Mouse (Mus musculus) hindbrain, embryonic 14.5 days (tissue): ENCODE measurements at regions not wholly inside any gene's neighbourhood (a gene's known extent, or its start where the extent isn't known, plus 50 kb on each side); places are given as distances from the start of the nearest gene placed in this dataset.

ENCODE experiments used
- ATAC-seq: fragments of 200-750 bp; cut with Nextera tagmentation; 2 replicates; pipeline ENCODE4 v1.8.0; 2017; ENCODE audit warnings: moderate number of reproducible peaks, mild to moderate bottlenecking, moderate TSS enrichment, moderate library complexity; ENCODE audit not compliant: low FRiP score
- DNase-seq: peaks from one replicate; pipeline ENCODE4 v3.0.0-alpha.2; 2015; ENCODE audit warnings: low spot score
- H3K27ac ChIP-seq: fragments of 300-500 bp; sonication (generic); 2 replicates; pipeline ENCODE4 v1.5.1; 2014; ENCODE audit warnings: mild to moderate bottlenecking, moderate library complexity
- H3K27me3 ChIP-seq: fragments of 300-500 bp; sonication (generic); 2 replicates; pipeline ENCODE4 v1.6.1; 2014; ENCODE audit warnings: mild to moderate bottlenecking, low read length, mixed read lengths; ENCODE audit not compliant: control insufficient read depth, insufficient read depth
- H3K36me3 ChIP-seq: fragments of 300-500 bp; sonication (generic); replicated peaks from 2 replicates; pipeline ENCODE4 v1.6.1; 2014; ENCODE audit not compliant: control insufficient read depth, insufficient read depth
- H3K4me1 ChIP-seq: fragments of 300-500 bp; sonication (generic); replicated peaks from 2 replicates; pipeline ENCODE4 v1.6.1; 2014; ENCODE audit warnings: antibody characterized with exemption, low read length, mixed read lengths; ENCODE audit not compliant: control insufficient read depth, insufficient read depth
- H3K4me2 ChIP-seq: fragments of 300-500 bp; sonication (generic); replicated peaks from 2 replicates; pipeline ENCODE4 v1.6.1; 2014; ENCODE audit warnings: mild to moderate bottlenecking, moderate library complexity
- H3K4me3 ChIP-seq: fragments of 300-500 bp; sonication (generic); replicated peaks from 2 replicates; pipeline ENCODE4 v1.5.1; 2014; ENCODE audit warnings: mild to moderate bottlenecking, low read length
- H3K9ac ChIP-seq: fragments of 300-500 bp; sonication (generic); 2 replicates; pipeline ENCODE4 v1.6.1; 2014
- H3K9me3 ChIP-seq: fragments of 300-500 bp; sonication (generic); 2 replicates; pipeline ENCODE4 v1.6.1; 2016; ENCODE audit warnings: low read length; ENCODE audit not compliant: control insufficient read depth
- WGBS: fragments of 180-500 bp; shearing (Covaris S2); extraction: QIAGEN DNeasy Blood & Tissue Kit; methylation state at CpG from one replicate; pipeline ENCODE4 v1.1.7; 2014; 5-methylcytosine and 5-hydroxymethylcytosine counted together

DNA sequence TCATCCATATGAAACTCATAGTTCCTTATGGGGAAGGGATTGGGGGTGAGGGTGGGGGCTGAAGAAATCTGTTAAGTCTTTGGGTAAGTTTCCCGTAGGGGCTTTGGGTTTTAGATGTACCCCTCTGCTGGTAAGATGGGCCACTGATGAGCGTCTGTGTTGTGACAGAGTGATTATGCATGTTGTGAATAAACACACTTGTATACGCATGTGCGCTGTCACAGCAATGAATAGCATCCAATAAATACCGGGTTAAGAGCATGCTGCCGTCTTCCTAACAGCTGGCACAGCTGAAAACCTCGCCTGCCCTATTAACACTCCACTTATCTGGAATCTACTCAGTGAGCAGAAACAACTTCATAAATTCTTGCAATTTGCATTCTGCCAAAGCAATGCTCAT, 337.0 kb downstream of the Igsf11 start:
- no peaks in the 10 kb centered on the region for H3K27me3 ChIP-seq
- no peak overlapping the region for H3K4me2 ChIP-seq
- ATAC-seq (0 out of 2 replicates have a peak, but pooled peaks have one; percentile 31), DNase-seq (no peak)
- H3K4me3 ChIP-seq, result no peak overlapping the region
- peaks cover 17% of the 10 kb centered on the region for H3K4me1 ChIP-seq
- H3K9me3 ChIP-seq, result no peaks in the 10 kb centered on the region
- H3K36me3 ChIP-seq, result no peaks in the 10 kb centered on the region
- WGBS, result 61% methylated on average over 7 of the region's 7 CpGs
- H3K27ac ChIP-seq, result 0 out of 2 replicates have a peak overlapping the region, but pooled peaks have one; percentile 14
- no peak overlapping the region for H3K9ac ChIP-seq

DNA sequence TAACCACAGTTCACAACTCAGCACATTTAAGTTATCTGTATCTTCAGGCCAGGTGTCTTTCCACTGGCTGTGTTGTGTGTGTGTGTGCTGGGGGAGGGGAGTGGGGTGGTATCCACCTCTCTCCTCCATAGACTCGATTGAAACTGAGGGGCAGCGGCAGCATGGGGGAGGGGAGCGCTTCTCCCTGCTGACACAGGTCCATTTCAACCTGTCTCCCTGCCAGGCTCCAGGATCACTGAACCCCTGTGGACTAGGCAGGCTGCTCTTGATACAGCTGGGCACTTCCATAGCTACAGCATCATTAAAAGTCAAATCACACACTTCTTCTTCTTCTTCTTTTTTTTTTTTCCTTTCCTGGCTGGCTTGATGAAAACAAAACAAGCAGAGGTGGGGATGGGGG, 338.0 kb downstream of the Igsf11 start:
- Histone ChIP-seq H3K9me3 (no peaks in the 10 kb centered on the region), H3K36me3 (no peaks in the 10 kb centered on the region), H3K27ac (peak overlapping the region; percentile 33; the same call in 1 of the 2 replicates), H3K4me1 (peaks cover 17% of the 10 kb centered on the region), H3K27me3 (no peaks in the 10 kb centered on the region), H3K9ac (peak overlapping the region; percentile 12; the same call in 1 of the 2 replicates), H3K4me2 (no peak overlapping the region), H3K4me3 (no peak overlapping the region)
- 14% methylated on average over 3 of the region's 3 CpGs for WGBS
- ATAC-seq (peak; percentile 62), DNase-seq (no peak)

- no peaks in the 10 kb centered on the region for H3K36me3 ChIP-seq
Measured at GRCm38 (mm10) chr16:39234290-39234689, 341.8 kb downstream of the Igsf11 start.

DNA sequence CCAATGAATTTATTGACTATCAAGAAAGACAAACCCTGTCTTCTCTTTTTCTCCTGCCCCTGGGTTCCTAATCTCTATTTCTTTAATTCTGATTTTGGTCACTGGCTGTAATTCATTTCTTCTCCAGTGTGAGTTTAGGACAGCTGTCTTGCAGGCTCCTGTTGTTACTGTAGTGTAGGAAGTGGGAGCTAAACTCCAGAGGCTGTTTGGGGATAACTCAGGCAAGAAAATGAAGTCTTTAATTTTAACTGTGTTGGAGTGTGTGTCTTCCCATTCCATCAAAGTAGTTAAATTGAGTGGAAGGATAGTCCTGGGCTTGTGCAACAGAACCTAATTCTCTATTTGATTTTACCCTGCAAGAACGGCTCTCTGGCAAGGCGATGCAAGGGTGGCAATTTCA, 381.0 kb downstream of the Igsf11 start:
- 84% methylated on average over 2 of the region's 2 CpGs for WGBS
- no peak overlapping the region for H3K4me2 ChIP-seq
- DNase-seq (no peak), ATAC-seq (no peak)
- no peak overlapping the region for H3K27ac ChIP-seq
- H3K27me3 ChIP-seq, result no peaks in the 10 kb centered on the region
- H3K36me3 ChIP-seq, result no peaks in the 10 kb centered on the region
- H3K9me3 ChIP-seq, result no peaks in the 10 kb centered on the region
- H3K9ac ChIP-seq, result no peak overlapping the region
- 0 out of 2 replicates have a peak, but pooled peaks cover 3% of the 10 kb centered on the region for H3K4me1 ChIP-seq
- H3K4me3 ChIP-seq, result no peak overlapping the region

More at GRCm38 (mm10) chr16:39234290-39234689, 341.8 kb downstream of the Igsf11 start:
- Histone ChIP-seq H3K27ac (no peak overlapping the region), H3K4me3 (no peak overlapping the region), H3K9me3 (no peaks in the 10 kb centered on the region), H3K4me2 (no peak overlapping the region), H3K9ac (no peak overlapping the region), H3K4me1 (peaks cover 17% of the 10 kb centered on the region), H3K27me3 (no peaks in the 10 kb centered on the region)
- DNase-seq (no peak), ATAC-seq (no peak)
- 54% methylated on average over 2 of the region's 2 CpGs for WGBS

DNA sequence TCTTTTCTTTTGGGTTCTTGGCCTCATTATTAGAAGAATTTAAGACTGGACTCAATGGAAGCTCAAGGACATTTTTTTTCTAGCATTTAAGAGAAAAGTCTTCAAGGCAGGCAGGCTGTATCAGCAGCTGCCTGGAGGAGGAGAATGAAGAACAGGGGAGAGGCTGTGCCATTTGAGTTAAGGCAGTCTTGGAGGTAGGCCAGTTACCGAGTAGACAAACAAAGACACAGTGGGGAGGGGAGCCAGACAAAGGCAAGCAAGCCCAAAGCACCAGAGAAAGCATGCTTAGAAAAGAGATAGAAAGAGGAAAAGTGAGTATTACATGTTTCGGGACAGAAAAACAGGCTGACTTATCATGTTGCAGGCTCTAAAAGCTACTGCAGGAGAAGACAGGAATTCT, 392.0 kb downstream of the Igsf11 start:
- Histone ChIP-seq H3K36me3 (no peaks in the 10 kb centered on the region), H3K4me2 (no peak overlapping the region), H3K9me3 (no peaks in the 10 kb centered on the region), H3K9ac (no peak overlapping the region), H3K4me1 (0 out of 2 replicates have a peak, but pooled peaks cover 7% of the 10 kb centered on the region), H3K27ac (no peak overlapping the region), H3K4me3 (no peak overlapping the region), H3K27me3 (no peaks in the 10 kb centered on the region)
- DNase-seq (peak; percentile 49), ATAC-seq (no peak)
- 29% methylated on average over 2 of the region's 2 CpGs for WGBS

DNA sequence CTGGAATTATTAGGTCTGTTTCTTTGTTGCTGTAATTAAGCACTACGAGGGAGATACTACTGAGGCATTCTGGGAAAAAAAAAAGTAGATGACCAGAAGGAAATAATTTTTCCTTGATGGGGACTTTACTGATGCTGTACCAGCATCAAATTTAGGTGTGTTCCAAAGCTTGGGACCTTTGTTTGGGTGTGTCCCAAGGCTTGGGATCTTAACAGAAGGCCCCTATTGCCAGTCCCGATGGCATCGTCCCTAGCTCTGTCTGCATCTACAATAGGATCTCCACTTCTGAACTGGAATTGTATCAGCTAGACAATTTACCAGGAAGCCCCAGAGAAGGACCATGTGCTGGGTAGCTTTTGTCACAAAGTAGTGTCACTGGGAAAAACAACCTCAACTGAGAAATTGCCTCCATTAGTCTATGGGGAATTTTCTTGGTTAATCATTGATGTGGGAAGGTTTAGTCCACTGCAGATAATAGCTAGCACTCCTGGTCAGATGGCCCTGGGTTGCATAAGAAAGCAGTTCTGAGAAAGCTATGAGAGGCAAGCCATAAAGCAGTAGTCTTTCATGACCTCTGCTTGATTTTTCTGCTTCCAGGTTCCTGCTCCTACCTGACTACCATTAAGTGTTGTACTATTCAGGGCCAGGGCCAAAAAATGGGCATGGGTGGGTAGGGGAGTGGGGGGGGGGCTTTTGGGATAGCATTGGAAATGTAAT, 392.7 kb downstream of the Igsf11 start:
- H3K4me3 ChIP-seq, result no peak overlapping the region
- H3K9me3 ChIP-seq, result no peaks in the 10 kb centered on the region
- H3K4me1 ChIP-seq, result 0 out of 2 replicates have a peak, but pooled peaks cover 7% of the 10 kb centered on the region
- ATAC-seq, result no peak
- H3K4me2 ChIP-seq, result no peak overlapping the region
- no peaks in the 10 kb centered on the region for H3K27me3 ChIP-seq
- H3K36me3 ChIP-seq, result no peaks in the 10 kb centered on the region
- 86% methylated on average over 3 of the region's 3 CpGs for WGBS
- no peak overlapping the region for H3K9ac ChIP-seq
- no peak for DNase-seq
- no peak overlapping the region for H3K27ac ChIP-seq

- no peaks in the 10 kb centered on the region for H3K9me3 ChIP-seq
- 0 out of 2 replicates have a peak, but pooled peaks cover 7% of the 10 kb centered on the region for H3K4me1 ChIP-seq
- no peak for DNase-seq
- ATAC-seq, result peak; percentile 95
- 33% methylated on average over 8 of the region's 8 CpGs for WGBS
- H3K4me3 ChIP-seq, result no peak overlapping the region
- no peaks in the 10 kb centered on the region for H3K27me3 ChIP-seq
- H3K36me3 ChIP-seq, result no peaks in the 10 kb centered on the region
- no peak overlapping the region for H3K9ac ChIP-seq
- no peak overlapping the region for H3K4me2 ChIP-seq
- H3K27ac ChIP-seq, result peak overlapping the region; percentile 64
Measured at GRCm38 (mm10) chr16:39286797-39287565, 394.5 kb downstream of the Igsf11 start.

DNA sequence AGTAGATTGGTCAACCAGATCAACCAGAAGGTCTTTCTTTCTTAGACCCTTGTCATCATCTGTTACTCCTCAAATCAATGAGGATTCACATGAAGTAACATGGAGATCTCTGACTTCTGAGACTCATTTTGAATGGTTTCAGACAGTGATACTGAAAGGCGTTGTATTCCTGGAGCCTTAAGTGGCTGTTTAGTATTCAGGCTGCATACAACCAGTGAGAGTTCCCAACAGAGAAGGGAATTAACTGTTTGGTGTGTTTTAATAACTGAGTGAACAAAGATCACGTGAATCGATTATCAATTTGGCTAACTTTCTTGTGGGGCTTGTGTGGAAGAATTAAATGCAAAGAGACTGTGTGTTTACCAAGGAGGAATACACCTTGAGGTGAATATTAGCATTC, 406.4 kb downstream of the Igsf11 start:
- Histone ChIP-seq H3K9me3 (no peaks in the 10 kb centered on the region), H3K4me1 (peaks cover 14% of the 10 kb centered on the region), H3K4me2 (no peak overlapping the region), H3K27ac (no peak overlapping the region), H3K36me3 (no peaks in the 10 kb centered on the region), H3K9ac (no peak overlapping the region), H3K4me3 (no peak overlapping the region), H3K27me3 (no peaks in the 10 kb centered on the region)
- DNase-seq (no peak), ATAC-seq (no peak)
- 49% methylated on average over 3 of the region's 3 CpGs for WGBS

- Histone ChIP-seq H3K36me3 (no peaks in the 10 kb centered on the region), H3K9me3 (no peaks in the 10 kb centered on the region), H3K27ac (peak overlapping the region; percentile 61), H3K27me3 (no peaks in the 10 kb centered on the region), H3K9ac (no peak overlapping the region), H3K4me1 (peaks cover 14% of the 10 kb centered on the region), H3K4me3 (no peak overlapping the region), H3K4me2 (0 out of 2 replicates have a peak overlapping the region, but pooled peaks have one; percentile 2)
- ATAC-seq, result peak; percentile 97
- WGBS, result 8% methylated on average over 1 of the region's 1 CpGs
- DNase-seq, result peak; percentile 74
Measured at GRCm38 (mm10) chr16:39302902-39303361, 410.5 kb downstream of the Igsf11 start.
